Mouse (Mus musculus): ENCODE data around the gene Slc6a5.
"Not testable (repeated sequence)": the region's sequence is repeated elsewhere in the genome, so short reads cannot be mapped to it uniquely, and the experiment has no call there.

Slc6a5 gene

DNA sequence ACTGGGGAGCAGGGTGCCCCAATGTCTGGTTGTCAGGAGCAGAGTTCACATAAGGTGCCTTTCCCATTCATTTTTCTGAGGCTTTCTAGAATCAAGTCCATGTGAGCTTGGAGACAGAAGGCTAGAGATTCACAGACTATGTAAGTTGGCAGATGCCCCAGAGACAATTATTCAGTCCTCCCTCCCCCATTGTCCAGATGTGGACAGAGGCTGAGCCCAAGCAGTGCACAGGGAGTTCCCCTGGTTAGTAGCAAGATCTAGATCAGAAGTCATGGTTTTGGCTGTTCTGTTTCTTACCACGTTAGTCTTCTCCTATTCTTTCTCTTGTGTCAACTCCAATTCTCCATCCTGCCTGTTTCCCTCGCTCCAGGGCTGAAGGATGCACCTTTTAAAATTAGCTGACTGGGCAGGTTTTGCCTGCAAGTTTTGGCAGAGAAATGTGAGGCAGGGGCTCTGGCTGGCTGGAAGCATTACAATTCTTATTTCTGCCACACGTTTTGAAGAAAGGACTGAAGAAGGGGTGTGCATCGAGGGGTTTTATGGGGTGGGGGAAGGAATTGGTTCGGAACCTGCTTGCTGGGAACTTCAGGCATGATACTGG lies 3.9 kb downstream of the Slc6a5 start:
- DNase-seq = no peak

DNA sequence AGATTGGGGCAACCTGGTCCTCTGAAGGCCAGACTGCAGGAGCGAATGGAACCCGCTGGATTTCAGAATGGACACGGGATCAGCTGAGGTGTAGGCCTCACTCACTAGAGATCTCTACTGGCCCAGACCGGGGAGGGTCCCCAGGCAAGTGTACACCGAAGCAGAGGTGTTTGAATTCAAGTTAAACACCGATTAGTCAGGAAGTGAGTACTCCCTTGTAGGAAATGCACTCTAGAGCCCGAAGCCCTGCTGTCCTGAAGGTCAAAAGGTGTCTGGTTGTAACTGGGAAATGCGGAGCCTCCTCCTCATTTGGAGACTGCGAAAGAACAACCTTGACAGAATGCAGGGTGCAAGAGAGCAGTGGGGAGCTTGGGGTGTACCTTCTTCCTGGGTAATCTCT lies 5.0 kb downstream of the Slc6a5 start:
- DNase-seq = no peak

DNA sequence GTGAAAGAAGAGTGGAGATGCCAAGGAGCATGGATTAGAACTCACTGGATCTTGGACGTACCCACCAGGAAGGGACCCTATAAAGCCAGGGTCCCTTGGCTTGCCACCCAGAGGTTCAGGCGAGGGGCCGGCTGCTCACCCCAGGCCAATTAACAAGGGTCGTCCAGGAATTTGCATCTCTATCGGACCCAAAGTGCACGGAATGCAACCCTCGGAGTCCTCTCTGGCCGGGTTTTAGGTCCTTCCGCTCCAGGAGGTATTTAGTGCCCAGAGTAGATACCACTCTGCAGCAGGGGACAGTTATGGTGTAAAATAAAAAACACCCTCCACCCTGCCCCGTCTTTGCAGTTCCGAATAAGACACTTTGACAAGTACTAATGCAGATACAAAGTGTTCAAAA lies 5.5 kb downstream of the Slc6a5 start:
- DNase-seq = no peak

DNA sequence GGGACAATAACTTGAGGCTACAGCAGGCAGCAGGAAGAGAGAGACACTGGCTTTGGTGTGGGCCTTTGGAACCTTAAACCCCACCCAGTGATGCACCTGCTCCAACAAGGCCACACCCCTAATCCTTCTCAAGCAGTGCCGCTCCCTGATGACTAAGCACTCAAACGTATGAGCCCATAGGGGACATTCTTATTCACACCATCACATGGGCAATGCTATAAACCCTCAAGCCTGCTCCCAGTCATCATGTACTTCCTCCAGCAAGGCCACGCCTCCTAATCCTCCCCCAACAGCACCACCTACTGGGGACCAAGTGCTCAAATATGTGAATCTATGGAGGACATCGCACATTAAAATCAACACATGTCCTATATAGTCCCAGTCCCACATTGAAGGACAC lies 9.5 kb downstream of the Slc6a5 start:
- no peak for DNase-seq

DNA sequence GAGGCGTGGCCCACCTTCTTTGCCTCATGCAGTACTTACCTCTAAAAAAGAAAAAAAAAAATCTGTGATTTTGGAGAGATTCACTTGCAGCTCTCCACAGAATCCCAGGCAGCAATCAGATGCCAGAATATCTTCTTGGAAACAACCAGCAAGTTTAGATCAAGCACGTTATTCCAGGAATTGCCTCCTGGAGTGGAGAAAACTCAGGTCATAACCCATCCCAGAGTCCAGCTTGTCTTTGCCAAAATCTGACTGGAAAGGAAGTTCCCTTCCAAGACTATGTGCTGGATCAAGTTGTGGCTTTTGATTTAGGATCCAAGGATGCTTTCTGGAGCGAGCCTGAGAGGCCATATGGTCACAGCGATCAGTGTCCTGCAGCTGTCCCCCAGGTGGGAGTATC lies 10.8 kb downstream of the Slc6a5 start:
- DNase-seq = no peak

DNA sequence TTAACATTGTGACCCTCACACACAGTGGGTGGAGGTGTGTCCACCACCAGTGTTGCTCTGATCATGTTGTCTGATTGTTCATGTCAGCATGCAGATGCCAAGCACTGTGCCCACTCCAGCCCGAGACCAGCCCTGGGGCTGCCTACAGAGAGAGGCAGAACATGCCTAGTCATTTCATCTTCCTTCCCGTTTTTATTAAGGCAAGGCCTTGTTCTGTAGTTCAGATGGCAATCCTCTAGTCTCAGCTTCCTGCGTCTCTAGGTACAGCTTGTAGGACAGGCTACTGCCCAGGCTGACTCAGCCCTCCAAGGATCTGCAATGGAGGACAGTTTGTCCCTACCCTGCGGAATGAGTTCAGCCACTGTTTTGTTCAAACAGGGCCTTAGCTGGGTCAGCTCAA lies 13.0 kb downstream of the Slc6a5 start:
- DNase-seq = peak; percentile 15

DNA sequence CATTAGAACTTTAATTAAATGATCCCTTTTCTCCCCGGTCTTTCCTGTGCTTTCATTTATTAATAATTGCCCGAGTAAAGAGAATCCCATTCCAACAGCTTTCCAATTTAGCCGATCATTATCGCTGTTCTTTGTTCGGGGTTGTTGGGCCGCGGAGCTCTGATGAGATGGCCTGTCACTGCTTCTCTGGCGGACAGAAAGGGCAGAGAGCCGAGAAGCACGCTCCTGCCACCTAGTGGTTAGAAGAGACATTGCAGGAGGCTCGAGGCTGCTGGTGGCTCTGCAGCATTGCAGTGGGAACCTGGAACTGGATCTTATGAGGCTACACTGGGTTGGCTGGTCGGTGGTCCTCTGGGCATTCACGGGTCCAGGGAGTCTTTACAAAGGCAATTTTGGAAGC lies 13.4 kb downstream of the Slc6a5 start:
- DNase-seq = peak; percentile 73

DNA sequence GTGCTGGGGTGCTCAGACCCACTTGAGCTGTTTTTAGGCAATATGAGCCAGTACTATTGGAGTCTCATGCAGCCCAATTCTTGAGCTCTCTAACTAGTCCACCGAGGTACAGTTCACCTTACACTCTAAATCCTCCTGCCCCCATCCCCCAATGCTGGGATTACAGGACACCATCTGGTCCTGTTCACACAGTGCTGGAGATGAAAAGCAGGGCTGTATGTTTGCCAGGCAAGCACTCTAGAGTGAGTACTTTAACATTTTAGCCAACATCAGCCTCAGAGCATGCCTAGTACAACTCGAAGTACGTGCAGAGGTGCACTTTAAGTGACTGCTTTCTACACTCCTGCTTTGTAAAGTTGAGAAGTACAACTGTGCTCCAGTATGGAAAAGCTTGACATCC lies 18.6 kb downstream of the Slc6a5 start:
- DNase-seq = no peak

DNA sequence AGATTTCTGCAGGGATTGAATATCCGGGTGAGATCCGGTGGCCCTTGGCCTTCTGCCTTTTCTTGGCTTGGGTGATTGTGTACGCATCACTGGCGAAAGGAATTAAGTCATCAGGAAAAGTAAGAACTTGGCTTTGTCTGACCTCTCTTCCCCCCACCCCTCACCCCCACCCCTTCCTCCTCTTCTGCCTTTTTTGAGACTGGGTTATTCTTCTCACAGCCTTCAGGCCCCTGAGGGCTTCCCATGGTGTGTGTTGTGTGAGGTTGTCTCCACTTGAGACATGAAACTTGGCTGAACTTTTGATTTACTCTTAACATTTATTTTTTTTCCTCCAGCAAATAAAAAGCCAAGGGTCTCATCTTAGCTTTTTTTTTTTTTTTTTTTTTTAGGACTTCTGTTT lies 20.1 kb downstream of the Slc6a5 start:
- DNase-seq = no peak

DNA sequence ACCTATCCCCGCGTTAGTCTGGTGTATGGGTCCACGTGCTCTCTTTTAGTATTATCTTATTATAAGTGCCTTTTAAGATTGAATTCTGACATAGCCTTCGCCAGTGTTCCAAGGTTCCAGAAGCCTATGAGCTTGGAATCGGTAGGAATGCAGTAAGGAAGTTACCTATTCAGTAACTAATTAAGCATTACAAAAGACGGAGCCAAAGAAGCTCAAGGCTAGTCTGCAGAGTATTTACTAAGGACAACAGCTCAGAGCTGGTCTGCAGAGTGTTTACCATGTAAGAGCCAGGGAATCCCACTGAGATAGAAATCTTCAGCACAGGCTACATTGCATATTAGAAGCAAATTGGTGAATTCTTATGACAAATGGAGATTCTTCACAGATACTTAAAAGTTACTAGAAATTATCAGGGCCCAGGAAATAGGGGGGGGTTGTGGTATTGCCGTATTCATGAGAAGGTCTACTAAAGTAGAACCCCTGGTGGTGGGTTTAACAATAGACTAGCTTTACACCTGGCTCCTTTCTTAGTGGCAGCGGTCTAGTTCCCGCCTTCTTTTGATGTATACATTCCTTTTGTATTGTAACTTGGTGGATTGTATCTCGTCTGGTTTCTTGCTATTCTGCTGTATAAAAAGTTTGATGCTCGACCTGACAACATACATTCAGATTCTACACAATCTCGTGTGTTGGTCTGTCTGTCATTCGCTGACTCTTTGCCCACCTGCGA lies 23.6 kb downstream of the Slc6a5 start:
- not testable (repeated sequence) for DNase-seq

DNA sequence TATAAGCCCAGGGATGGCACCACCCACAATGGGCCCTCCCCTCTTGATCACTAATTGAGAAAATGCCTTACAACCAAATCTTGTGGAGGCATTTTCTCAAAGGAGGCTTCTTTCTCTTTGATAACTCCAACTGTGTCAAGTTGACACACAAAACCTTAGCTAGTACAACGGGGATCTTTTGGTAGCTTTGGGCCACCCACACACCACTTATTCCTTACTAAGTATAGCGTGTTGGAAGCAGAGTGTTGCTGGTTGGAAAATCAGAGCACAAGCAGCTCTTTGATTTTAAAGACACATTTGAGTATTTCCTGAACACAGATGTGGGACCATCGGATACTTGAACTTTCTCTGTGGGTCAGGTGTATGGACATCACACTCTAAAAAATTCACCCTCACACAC lies 26.9 kb downstream of the Slc6a5 start:
- no peak for DNase-seq

DNA sequence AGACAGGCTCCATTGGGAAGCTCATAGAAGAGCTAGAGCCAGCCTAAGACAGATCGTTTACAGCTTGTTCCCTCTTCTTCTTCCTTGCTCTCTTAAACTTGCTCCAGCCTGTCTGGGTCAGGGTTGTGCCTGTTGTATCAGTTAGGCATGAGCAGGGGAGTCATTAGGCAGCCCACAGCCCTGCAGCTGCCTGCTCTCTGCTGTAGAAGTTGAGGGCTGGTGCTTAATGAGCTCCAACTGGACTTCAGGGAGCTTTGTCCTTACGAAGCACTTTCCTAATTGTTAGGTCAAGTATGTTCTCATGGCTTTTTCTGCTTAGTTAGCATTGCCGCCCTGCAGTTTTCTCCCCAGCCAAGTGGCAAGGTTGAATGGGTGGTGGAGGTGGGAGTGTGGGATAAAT lies 32.1 kb downstream of the Slc6a5 start:
- DNase-seq = no peak

DNA sequence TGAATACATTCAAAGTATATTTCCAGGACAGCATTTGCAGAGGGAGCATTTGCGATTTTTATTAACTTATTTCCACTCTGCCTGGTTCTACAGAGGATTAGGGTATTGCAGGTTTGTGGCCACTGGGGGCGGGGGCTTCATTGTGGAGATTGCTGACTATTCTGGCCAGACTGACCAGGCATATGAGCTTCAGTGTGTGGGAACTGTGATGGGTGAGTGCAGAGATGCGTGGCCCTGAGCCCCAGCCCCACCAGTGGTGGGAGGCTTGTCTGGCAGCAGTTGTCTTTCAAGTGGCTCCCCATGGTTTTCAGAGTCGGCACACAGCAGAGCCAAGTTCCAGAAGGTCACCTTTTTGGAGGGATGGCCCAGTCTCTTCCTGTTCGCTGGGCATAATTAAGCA lies 32.5 kb downstream of the Slc6a5 start:
- DNase-seq = no peak

DNA sequence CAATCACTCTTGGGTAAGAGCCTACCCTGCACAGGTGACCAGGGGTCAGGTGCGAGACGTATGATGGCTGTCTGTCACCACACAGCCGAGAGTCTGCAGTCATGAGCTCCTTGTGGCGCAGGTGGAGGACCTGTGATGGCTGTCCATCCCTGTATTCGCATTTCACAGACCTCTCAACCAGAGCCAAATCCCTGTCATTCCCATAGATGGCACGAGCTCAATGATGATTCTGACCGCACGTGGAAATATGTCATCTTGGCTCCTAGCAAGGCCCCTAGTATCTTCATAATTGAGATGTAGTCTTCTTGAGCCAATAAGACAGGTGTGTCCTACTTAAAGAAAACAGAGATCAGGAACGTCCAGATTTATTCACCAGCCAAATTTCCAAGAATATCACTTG lies 36.7 kb downstream of the Slc6a5 start:
- no peak for DNase-seq

DNA sequence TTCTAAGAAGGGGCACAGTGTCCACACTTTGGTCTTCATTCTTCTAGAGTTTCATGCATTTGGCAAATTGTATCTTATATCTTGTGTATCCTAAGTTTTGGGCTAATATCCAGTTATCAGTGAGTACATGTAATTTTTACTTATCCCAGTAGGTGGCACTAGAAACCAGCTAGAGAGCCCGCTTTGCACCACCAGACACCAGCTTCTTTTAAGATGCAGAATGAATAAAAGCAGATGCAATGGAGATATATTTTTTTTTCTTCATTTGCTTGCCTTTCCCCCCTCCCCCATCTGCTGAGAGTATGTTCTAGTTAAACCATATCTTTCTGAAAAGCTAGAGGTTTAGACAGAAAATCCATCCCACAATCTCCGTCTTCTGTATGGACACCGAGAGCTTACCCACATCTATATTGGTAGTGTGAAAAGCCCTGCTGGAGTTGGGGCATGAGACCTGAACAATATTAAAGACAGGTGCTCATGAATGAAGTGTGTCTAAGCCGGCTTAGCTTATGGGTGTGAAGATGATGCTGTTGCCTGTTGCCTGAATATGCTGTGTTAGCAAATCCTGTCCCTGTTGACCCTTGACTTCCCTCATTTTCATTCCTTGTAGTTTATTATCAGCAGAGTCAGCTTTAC lies 43.7 kb downstream of the Slc6a5 start:
- DNase-seq = no peak

DNA sequence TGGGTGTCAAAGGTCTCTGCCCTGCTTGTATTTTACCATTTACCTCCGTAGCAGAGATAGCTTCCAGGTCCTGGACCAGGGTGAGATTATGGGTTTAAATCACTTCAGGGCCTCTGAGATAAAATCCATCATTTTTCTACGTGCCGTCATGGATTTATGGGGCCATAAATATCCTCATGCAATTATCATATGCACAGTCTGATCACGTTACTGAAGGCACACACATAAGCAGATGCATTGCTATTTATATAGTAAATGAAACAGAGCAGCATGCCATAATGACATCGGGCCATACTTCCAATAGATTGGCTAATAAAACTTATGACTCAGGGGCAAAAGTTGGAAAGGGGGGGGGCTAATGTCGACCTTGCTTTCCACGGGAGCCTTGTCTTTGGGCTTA lies 44.9 kb downstream of the Slc6a5 start:
- no peak for DNase-seq

DNA sequence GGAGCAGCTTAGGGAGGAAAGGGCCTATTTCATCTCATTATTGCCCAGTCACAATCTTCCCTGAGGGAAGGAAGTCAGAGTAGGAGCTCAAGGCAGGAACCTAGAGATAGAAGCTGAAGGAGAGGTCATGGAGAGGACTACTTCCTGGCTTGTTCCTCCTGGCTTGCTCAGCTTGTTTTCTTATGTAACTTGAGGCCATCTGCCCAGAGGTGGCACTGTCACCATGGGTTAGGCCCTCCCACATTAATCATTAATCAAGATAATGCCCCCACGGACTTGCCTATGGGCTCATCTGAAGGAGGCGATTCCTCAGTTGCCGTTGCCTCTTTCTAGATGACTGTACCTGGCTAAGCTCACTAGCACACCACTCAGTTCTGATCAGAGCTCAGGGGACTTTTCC lies 47.2 kb downstream of the Slc6a5 start:
- DNase-seq = no peak

DNA sequence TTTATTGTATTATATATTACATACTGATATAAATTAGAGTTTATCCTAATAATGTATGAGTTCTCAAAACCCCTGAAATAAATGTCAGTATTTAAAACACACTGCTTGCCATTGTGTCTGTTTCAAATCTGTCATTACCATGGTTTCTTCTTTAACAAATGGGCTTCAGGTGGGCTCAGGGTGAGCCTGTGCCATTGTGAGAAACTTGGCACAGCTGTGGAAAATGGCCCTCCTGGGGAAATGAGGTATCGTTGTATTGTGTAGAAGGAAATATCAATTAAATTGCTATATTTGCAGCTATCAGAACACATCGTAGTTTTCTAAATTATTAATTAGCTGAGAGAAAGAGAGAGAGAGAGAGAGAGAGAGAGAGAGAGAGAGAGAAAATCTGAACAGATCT lies 53.8 kb downstream of the Slc6a5 start:
- DNase-seq = no peak

DNA sequence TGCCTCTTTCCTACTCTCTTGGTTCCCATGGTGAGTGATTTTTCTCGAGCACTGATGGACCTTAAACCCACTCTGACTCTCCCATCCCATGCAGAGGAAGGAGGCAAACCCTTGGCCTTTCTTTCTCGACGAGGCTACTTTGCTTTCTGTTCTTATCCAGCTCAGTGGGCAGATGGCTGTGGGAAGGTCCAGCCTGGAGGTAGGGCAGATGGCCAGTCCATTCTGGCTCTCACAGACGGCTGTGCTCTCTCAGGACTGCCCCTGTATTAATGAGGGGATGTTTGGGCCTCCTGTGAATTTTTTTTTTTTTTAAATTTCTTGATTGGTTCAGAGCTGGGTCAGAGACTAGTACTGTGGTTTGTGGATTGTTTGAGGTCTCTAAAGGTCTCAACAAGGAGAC lies 59.6 kb downstream of the Slc6a5 start:
- DNase-seq = no peak

DNA sequence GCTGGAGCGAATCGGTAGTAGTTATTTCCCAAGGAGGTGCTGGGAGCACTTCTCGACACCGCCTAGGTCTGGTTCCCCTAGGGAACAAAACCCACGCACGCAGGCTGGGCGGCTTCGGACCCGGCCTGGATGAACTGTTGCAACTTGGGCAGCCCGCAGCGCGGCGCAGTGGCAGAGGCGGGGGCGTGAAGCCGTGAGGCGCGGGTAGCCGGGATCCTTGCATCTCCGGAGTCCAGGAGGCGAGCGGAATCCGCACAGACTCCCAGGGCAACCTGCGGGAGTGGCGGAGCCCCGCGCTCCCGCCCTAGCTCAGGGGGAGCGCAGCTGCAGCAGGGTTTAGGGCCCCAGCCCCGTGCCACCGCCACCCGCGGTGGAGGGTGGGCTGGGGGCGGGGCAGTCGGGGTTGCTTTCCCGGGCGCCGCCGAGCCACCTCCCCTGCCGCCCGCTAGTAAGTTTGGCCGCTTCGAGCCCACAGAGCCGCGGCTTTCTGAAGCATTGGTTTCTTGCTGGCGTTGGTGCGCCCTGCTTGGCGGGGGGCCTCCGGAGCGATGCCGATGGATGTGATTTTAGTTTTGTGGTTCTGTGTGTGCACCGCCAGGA lies 65.0 kb downstream of the Slc6a5 start, which contains the start of gene Nell1:
TSS of gene Nell1 (plus strand) at position 24 of the 600 bp plus-strand sequence.
- DNase-seq = no peak

DNA sequence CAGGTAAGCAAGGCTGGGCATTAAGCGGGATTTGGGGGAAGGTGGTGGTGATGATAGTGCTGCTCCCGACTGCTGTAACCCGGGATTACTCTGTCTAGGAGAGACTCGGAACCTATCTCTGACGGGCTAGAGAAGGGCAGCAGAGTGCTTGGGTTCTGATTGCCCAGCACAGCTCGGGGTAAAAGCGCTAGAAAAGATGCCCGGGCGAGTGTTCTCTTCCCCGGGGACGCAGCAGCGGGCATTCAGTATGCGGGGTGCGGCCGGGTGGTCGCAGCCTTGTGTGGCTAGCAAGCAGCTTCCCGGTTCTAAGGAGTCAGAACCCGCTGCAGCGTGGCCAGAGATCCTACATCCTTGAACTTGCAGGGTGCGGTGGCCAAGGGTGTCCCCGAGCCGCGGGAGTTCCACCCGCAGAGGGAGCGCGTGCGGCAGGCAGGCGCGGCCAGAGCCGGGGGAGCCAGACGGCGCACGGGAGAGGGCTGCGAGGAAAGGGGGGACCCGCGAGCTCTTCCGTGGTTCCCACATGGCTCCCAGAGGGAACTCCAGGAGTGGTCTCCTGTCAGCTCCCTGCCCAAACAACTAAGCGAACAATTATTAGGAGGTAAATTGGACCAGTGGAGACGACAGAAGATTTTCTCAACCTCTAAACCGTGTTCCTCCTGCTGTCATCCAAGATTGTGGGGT lies 65.6 kb downstream of the Slc6a5 start:
- DNase-seq = no peak

DNA sequence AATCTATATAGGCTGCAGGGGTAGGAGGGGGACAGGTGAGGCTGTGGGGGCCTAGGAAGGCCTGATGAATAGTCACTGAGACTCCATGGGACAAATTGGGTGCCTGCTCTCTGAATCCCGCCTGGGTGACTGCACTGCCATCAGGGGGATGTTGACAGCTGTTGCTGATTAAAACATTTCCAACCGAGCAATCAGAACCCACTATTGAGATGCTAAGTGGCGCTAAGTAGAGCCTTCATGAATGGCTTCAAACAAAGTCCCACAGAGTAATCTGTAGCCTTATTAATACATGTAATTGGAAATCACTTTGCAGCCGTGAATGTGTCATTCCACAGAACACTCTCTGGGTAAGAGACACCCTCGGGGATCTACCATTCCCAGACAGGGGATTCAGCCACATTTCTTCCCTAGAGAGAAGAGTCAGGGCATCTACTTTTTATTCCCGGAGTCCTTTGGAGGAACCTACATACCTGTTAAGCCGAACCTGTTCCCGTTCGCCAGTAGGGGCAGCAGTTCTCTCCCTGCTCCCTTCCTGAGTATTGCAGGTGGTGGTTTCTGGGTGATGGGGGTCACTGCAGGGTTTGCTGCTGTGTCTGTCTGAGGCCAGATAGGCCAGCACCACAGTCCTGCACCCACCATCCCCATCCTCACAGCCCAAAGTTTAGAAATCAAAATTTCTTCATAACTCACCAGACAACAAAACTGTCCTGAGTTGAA lies 71.7 kb downstream of the Slc6a5 start:
- no peak for DNase-seq

DNA sequence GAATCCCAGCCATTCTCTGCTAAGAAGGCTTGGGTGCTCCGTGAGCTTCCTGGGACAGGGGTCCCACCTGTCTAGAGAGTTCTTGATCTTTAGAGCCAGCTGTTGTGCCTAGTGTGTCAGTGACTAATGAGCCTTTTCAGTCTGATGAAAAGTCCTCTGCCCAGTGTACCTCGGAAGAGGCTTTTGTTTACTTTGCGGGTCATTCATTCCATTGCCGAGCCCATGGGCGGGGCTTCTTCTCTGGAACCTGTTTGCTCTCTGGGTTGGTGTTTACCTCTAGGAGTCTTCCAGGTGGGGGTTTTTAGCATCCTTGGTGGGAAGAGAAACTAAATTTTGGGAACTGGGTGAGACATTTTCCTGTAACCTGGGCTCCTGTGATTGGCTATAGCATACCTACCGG lies 74.8 kb downstream of the Slc6a5 start:
- DNase-seq = no peak

Measured in cerebellum, adult 11-12 months (tissue).